Mouse (Mus musculus): ENCODE measurements at regions not wholly inside any gene's neighbourhood (a gene's known extent, or its start where the extent isn't known, plus 50 kb on each side); places are given as distances from the start of the nearest gene placed in this dataset.

GRCm38 (mm10) chr1:106460957-106461356 lies 253.1 kb downstream of the Bcl2 start:
- no peak for ATAC-seq (ENCODE audit: low FRiP score)
- no peak for DNase-seq (ENCODE audit: low spot score)
- WGBS = 93% methylated on average over 2 of the region's 2 CpGs
- H3K4me2 ChIP-seq (replicated peaks) = no peak overlapping the region
- no peak overlapping the region for H3K27ac ChIP-seq
- H3K4me1 ChIP-seq (replicated peaks; ENCODE audit: control insufficient read depth, insufficient read depth, low read length) = peaks cover 3% of the 10 kb centered on the region; the same call in 1 of the 2 replicates
- H3K9ac ChIP-seq = no peak overlapping the region
- no peaks in the 10 kb centered on the region for H3K27me3 ChIP-seq (ENCODE audit: control insufficient read depth, insufficient read depth, low read length)
- no peak overlapping the region for H3K4me3 ChIP-seq (replicated peaks; ENCODE audit: low read length)
- no peaks in the 10 kb centered on the region for H3K36me3 ChIP-seq (replicated peaks; ENCODE audit: control insufficient read depth, insufficient read depth)
- no peaks in the 10 kb centered on the region for H3K9me3 ChIP-seq (ENCODE audit: control insufficient read depth, low read length)

GRCm38 (mm10) chr1:106449795-106450194 lies 264.3 kb downstream of the Bcl2 start:
- H3K27ac ChIP-seq = no peak overlapping the region
- no peaks in the 10 kb centered on the region for H3K36me3 ChIP-seq (replicated peaks; ENCODE audit: control insufficient read depth, insufficient read depth)
- H3K4me3 ChIP-seq (replicated peaks; ENCODE audit: low read length) = no peak overlapping the region
- no peaks in the 10 kb centered on the region for H3K27me3 ChIP-seq (ENCODE audit: control insufficient read depth, insufficient read depth, low read length)
- no peak overlapping the region for H3K9ac ChIP-seq
- no peak overlapping the region for H3K4me2 ChIP-seq (replicated peaks)
- 87% methylated on average over 2 of the region's 2 CpGs for WGBS
- ATAC-seq (ENCODE audit: low FRiP score) (no peak), DNase-seq (ENCODE audit: low spot score) (no peak)
- H3K9me3 ChIP-seq (ENCODE audit: control insufficient read depth, low read length) = no peaks in the 10 kb centered on the region
- H3K4me1 ChIP-seq (replicated peaks; ENCODE audit: control insufficient read depth, insufficient read depth, low read length) = no peaks in the 10 kb centered on the region
